Mouse (Mus musculus): ENCODE data around the gene Clca3a1. TPM values are rescaled to one million over a fixed set of nuclear protein-coding genes. Genes with fewer than 3 reads are reported as not detected.

The Clca3a1 gene
- total RNA-seq, 1 experiment from 2014 or later = not detected

GRCm38 (mm10) chr3:144692052-144692451 is 68.7 kb downstream of the Clca3a1 start:
- peak; percentile 68; the same call in 1 of the 2 replicates for ATAC-seq (replicated peaks; ENCODE audit: insufficient number of reproducible peaks, low FRiP score, low TSS enrichment, poor library complexity, severe bottlenecking)

- no peak for ATAC-seq (replicated peaks; ENCODE audit: insufficient number of reproducible peaks, low FRiP score, low TSS enrichment, poor library complexity, severe bottlenecking)
Observed at GRCm38 (mm10) chr3:144689236-144689635, 71.5 kb downstream of the Clca3a1 start.

- no peak for ATAC-seq (replicated peaks; ENCODE audit: insufficient number of reproducible peaks, low FRiP score, low TSS enrichment, poor library complexity, severe bottlenecking)
Observed at GRCm38 (mm10) chr3:144688284-144688683, 72.5 kb downstream of the Clca3a1 start.

GRCm38 (mm10) chr3:144687618-144688017 is 73.2 kb downstream of the Clca3a1 start:
- ATAC-seq (replicated peaks; ENCODE audit: insufficient number of reproducible peaks, low FRiP score, low TSS enrichment, poor library complexity, severe bottlenecking) = no peak

- no peak for ATAC-seq (replicated peaks; ENCODE audit: insufficient number of reproducible peaks, low FRiP score, low TSS enrichment, poor library complexity, severe bottlenecking)
Observed at GRCm38 (mm10) chr3:144686146-144686545, 74.6 kb downstream of the Clca3a1 start.

GRCm38 (mm10) chr3:144683136-144683814 is 77.5 kb downstream of the Clca3a1 start:
- ATAC-seq (replicated peaks; ENCODE audit: insufficient number of reproducible peaks, low FRiP score, low TSS enrichment, poor library complexity, severe bottlenecking) = no peak

- ATAC-seq (replicated peaks; ENCODE audit: insufficient number of reproducible peaks, low FRiP score, low TSS enrichment, poor library complexity, severe bottlenecking) = no peak
Observed at GRCm38 (mm10) chr3:144681542-144681941, 79.2 kb downstream of the Clca3a1 start.

- no peak for ATAC-seq (replicated peaks; ENCODE audit: insufficient number of reproducible peaks, low FRiP score, low TSS enrichment, poor library complexity, severe bottlenecking)
Observed at GRCm38 (mm10) chr3:144679701-144680159, 81.0 kb downstream of the Clca3a1 start.

Other genes starting within 250 kb of the Clca3a1 start
- 5.1 to 8.9 TPM (median 7.9 TPM) in 3 replicates for gene Hs2st1, start 190.8 kb downstream of the Clca3a1 start, total RNA-seq (2017)
- gene Selenof, start 190.7 kb downstream of the Clca3a1 start, total RNA-seq (2017) = 435 to 653 TPM (median 627 TPM) in 3 replicates
- 162 to 219 TPM (median 198 TPM) in 3 replicates for gene Sh3glb1, start 40.6 kb downstream of the Clca3a1 start, total RNA-seq (2017)
- not detected in 3 replicates for gene Clca3a2, start 58.5 kb upstream of the Clca3a1 start, total RNA-seq (2017)
- not detected in 3 replicates for gene Clca3b, start 88.4 kb upstream of the Clca3a1 start, total RNA-seq (2017)
- not detected in 3 replicates for gene Clca4b, start 171.6 kb upstream of the Clca3a1 start, total RNA-seq (2017)
- gene Clca4a, start 214.1 kb upstream of the Clca3a1 start, total RNA-seq (2017) = not detected in 3 replicates

All from monocyte, adult 5-6 weeks (primary cell).